Mouse (Mus musculus): ENCODE results near the gene Zcchc14.
A peak's percentile ranks its signal among the peaks of the same experiment; 100 is the strongest.

The Zcchc14 gene

GRCm38 (mm10) chr8:121665329-121665728 lies 12.6 kb upstream of the Zcchc14 start:
- peak; percentile 40 for DNase-seq (ENCODE audit: low spot score)

GRCm38 (mm10) chr8:121663101-121663500 lies 10.4 kb upstream of the Zcchc14 start:
- DNase-seq (ENCODE audit: low spot score), result no peak

GRCm38 (mm10) chr8:121661631-121662357 lies 9.1 kb upstream of the Zcchc14 start:
- no peak for DNase-seq (ENCODE audit: low spot score)

GRCm38 (mm10) chr8:121660602-121661001 lies 7.9 kb upstream of the Zcchc14 start:
- DNase-seq (ENCODE audit: low spot score), result no peak

- no peak for DNase-seq (ENCODE audit: low spot score)
These were observed 2.3 kb upstream of the Zcchc14 start for GRCm38 (mm10) chr8:121654966-121655494.

- no peak for DNase-seq (ENCODE audit: low spot score)
These were observed 1.4 kb upstream of the Zcchc14 start for GRCm38 (mm10) chr8:121654131-121654530.

GRCm38 (mm10) chr8:121653340-121654019 lies 779 bp upstream of the Zcchc14 start:
- no peak for DNase-seq (ENCODE audit: low spot score)

GRCm38 (mm10) chr8:121651874-121652361 lies 783 bp downstream of the Zcchc14 start:
- DNase-seq (ENCODE audit: low spot score), result no peak

- no peak for DNase-seq (ENCODE audit: low spot score)
These were observed 1.3 kb downstream of the Zcchc14 start for GRCm38 (mm10) chr8:121651308-121651873.

GRCm38 (mm10) chr8:121650389-121651307 lies 2.1 kb downstream of the Zcchc14 start:
- no peak for DNase-seq (ENCODE audit: low spot score)

- DNase-seq (ENCODE audit: low spot score), result no peak
These were observed 2.8 kb downstream of the Zcchc14 start for GRCm38 (mm10) chr8:121649904-121650303.

- DNase-seq (ENCODE audit: low spot score), result no peak
These were observed 3.3 kb downstream of the Zcchc14 start for GRCm38 (mm10) chr8:121649423-121649822.

- DNase-seq (ENCODE audit: low spot score), result no peak
These were observed 4.2 kb downstream of the Zcchc14 start for GRCm38 (mm10) chr8:121648451-121648850.

GRCm38 (mm10) chr8:121647511-121648215 lies 5.0 kb downstream of the Zcchc14 start:
- DNase-seq (ENCODE audit: low spot score), result no peak

GRCm38 (mm10) chr8:121643384-121643783 lies 9.3 kb downstream of the Zcchc14 start:
- DNase-seq (ENCODE audit: low spot score), result no peak

GRCm38 (mm10) chr8:121642804-121643203 lies 9.9 kb downstream of the Zcchc14 start:
- no peak for DNase-seq (ENCODE audit: low spot score)

GRCm38 (mm10) chr8:121636180-121636579 lies 16.5 kb downstream of the Zcchc14 start:
- DNase-seq (ENCODE audit: low spot score), result no peak

GRCm38 (mm10) chr8:121635534-121635933 lies 17.2 kb downstream of the Zcchc14 start:
- no peak for DNase-seq (ENCODE audit: low spot score)

GRCm38 (mm10) chr8:121632401-121632800 lies 20.3 kb downstream of the Zcchc14 start:
- DNase-seq (ENCODE audit: low spot score), result no peak

- DNase-seq (ENCODE audit: low spot score), result no peak
These were observed 21.0 kb downstream of the Zcchc14 start for GRCm38 (mm10) chr8:121631645-121632071.

GRCm38 (mm10) chr8:121628681-121629080 lies 24.0 kb downstream of the Zcchc14 start:
- DNase-seq (ENCODE audit: low spot score), result no peak

Data from urinary bladder, postnatal 25 days (tissue).